In the genomic region with DNA sequence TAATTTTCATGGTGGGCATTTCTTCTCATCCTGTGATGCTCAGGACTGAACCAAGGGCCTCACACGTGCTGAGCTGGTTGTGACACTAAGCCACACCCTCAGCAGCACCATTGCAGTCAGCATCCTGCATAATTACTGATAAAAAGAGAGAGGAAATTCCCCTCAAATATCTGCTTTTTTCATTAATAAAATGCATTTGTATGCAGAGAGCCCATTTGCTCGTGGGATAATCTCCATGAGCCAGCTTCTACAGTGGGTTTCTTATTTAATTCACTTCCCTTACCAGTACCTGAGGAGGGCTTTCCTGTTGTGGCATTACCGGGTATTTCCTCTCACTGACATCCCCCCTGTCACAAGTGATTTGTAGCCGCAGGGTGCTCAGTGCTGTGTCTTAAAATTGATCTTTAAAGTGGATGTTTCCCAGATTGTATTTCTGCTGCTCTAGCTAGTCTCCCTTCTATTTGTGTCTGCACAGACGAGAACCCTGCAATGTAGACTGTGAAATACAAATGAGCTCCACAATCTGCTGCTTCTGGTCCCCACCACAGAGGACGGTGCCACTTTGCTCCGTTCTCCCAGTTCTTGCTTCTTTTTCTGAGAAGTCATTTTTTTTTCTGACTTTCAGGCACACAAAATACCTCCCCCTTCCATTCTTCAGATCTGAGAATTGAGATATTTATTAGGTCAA, we compare ENCODE assay signal across 17 mouse cellular contexts. TPM values are rescaled to one million over a fixed set of nuclear protein-coding genes. Genes with fewer than 3 reads are reported as not detected.
DNase-seq lines count a peak whose midpoint lies in the region; ATAC-seq and TF ChIP-seq lines count a peak whose summit lies in the region.
"Had no signal": no experiment of that assay in that cellular context is flagged by ENCODE, and none has a peak within 500 bp of the region (broad histone marks: within the 10 kb centered on the region; RNA-seq: fewer than 3 reads in every experiment).

No protein-coding gene starts in this region.

- no peak for ATAC-seq in liver, postnatal 0 days
- ATAC-seq in hematopoietic stem cell, adult 5-6 weeks (replicated peaks in 1 of 2; ENCODE audit: insufficient read depth in 1 of 2, low FRiP score in 2 of 2, low TSS enrichment in 1 of 2, low read depth in 1 of 2, poor library complexity in 2 of 2, severe bottlenecking in 2 of 2) = peak; percentile 67 to 82
- no peak for ATAC-seq in midbrain, postnatal 0 days (ENCODE audit: low FRiP score)

- H3K9ac ChIP-seq in liver, postnatal 0 days (replicated peaks) = no peak overlapping the region
- no peak overlapping the region for H3K9ac ChIP-seq in midbrain, postnatal 0 days (replicated peaks; ENCODE audit: low read length, poor library complexity, severe bottlenecking)
- H3K9ac ChIP-seq: hindbrain, embryonic 15.5 days; limb, embryonic 13.5 days; neural tube, embryonic 12.5 days had no signal

- no peak overlapping the region for H3K4me3 ChIP-seq in liver, postnatal 0 days (ENCODE audit: low read depth, low read length)
- H3K4me3 ChIP-seq in midbrain, postnatal 0 days (ENCODE audit: low read depth, low read length) = no peak overlapping the region
- no peak overlapping the region for H3K4me3 ChIP-seq in limb, embryonic 10.5 days
- H3K4me3 ChIP-seq: heart, adult 2 months; hindbrain, embryonic 15.5 days; limb, embryonic 13.5 days; neural tube, embryonic 12.5 days had no signal

- H3K27me3 ChIP-seq in liver, postnatal 0 days (ENCODE audit: insufficient read depth, low read length) = no peaks in the 10 kb centered on the region
- H3K27me3 ChIP-seq in midbrain, postnatal 0 days (ENCODE audit: insufficient read depth, low read length) = no peaks in the 10 kb centered on the region
- H3K27me3 ChIP-seq in limb, embryonic 10.5 days (ENCODE audit: low read depth, poor library complexity, severe bottlenecking) = no peaks in the 10 kb centered on the region
- H3K27me3 ChIP-seq: hindbrain, embryonic 15.5 days; limb, embryonic 13.5 days; neural tube, embryonic 12.5 days had no signal

- H3K27ac ChIP-seq in liver, postnatal 0 days (ENCODE audit: low read depth) = no peak overlapping the region
- peak overlapping the region; percentile 59 for H3K27ac ChIP-seq in midbrain, postnatal 0 days (ENCODE audit: low read depth, low read length)
- H3K27ac ChIP-seq in limb, embryonic 10.5 days = no peak overlapping the region
- H3K27ac ChIP-seq: heart, adult 2 months; hindbrain, embryonic 15.5 days; limb, embryonic 13.5 days; neural tube, embryonic 12.5 days had no signal

- no peak for TF ChIP-seq CTCF in liver, postnatal 0 days (IDR thresholded peaks at IDR 0.05; ENCODE audit: low read depth)
- TF ChIP-seq CTCF in midbrain, postnatal 0 days (IDR thresholded peaks at IDR 0.05) = no peak

- TF ChIP-seq EP300 in liver, postnatal 0 days (IDR thresholded peaks at IDR 0.05; ENCODE audit: low read depth) = no peak

- WGBS in liver, postnatal 0 days (ENCODE audit: insufficient replicate concordance) = 21% methylated on average over 7 of the region's 7 CpGs
- 18% methylated on average over 7 of the region's 7 CpGs for WGBS in midbrain, postnatal 0 days
- WGBS in limb, embryonic 10.5 days = 43% methylated on average over 7 of the region's 7 CpGs

- peak; percentile 10 for DNase-seq in liver
- DNase-seq in liver, postnatal 0 days = no peak
- peak; percentile 57 for DNase-seq in MEL-GATA-1-ER (ENCODE audit: extremely low read depth, low read depth)
- no peak for DNase-seq in midbrain, postnatal 0 days (ENCODE audit: low spot score)
- DNase-seq in ovary, postnatal 14 days (ENCODE audit: low spot score) = no peak
- DNase-seq in limb, embryonic 10.5 days (ENCODE audit: low spot score) = no peak
- DNase-seq: cerebellum, postnatal 14 days; heart, adult 2 months; lung, postnatal 36 days; thymus, adult 2 months had no signal

- no peaks in the 10 kb centered on the region for H3K36me3 ChIP-seq in liver, postnatal 0 days (replicated peaks; ENCODE audit: insufficient read depth, low read length)
- H3K36me3 ChIP-seq in midbrain, postnatal 0 days (ENCODE audit: insufficient read depth, low read length) = no peaks in the 10 kb centered on the region
- no peaks in the 10 kb centered on the region for H3K36me3 ChIP-seq in limb, embryonic 10.5 days
- H3K36me3 ChIP-seq: hindbrain, embryonic 15.5 days; limb, embryonic 13.5 days; neural tube, embryonic 12.5 days had no signal

- H3K9me3 ChIP-seq in liver, postnatal 0 days (ENCODE audit: low read length) = 0 out of 2 replicates have a peak, but pooled peaks cover 2% of the 10 kb centered on the region
- H3K9me3 ChIP-seq in midbrain, postnatal 0 days (ENCODE audit: low read length) = no peaks in the 10 kb centered on the region
- H3K9me3 ChIP-seq in limb, embryonic 10.5 days (replicated peaks) = no peaks in the 10 kb centered on the region
- H3K9me3 ChIP-seq: hindbrain, embryonic 15.5 days; neural tube, embryonic 12.5 days had no signal

- no peak overlapping the region for H3K4me2 ChIP-seq in liver, postnatal 0 days (ENCODE audit: low read depth, low read length)
- H3K4me2 ChIP-seq in midbrain, postnatal 0 days (ENCODE audit: low read depth, low read length, poor library complexity, severe bottlenecking) = no peak overlapping the region
- H3K4me2 ChIP-seq: hindbrain, embryonic 15.5 days; limb, embryonic 13.5 days; neural tube, embryonic 12.5 days had no signal

- peaks cover 3% of the 10 kb centered on the region for H3K4me1 ChIP-seq in liver, postnatal 0 days (ENCODE audit: insufficient read depth)
- 0 out of 2 replicates have a peak, but pooled peaks cover 3% of the 10 kb centered on the region for H3K4me1 ChIP-seq in midbrain, postnatal 0 days (ENCODE audit: insufficient read depth, low read length)
- H3K4me1 ChIP-seq in limb, embryonic 10.5 days = peaks cover 11% of the 10 kb centered on the region
- H3K4me1 ChIP-seq: hindbrain, embryonic 15.5 days had no signal

RNA-seq across cellular contexts. Expression of gene Glrp1, which starts 43.8 kb away (rescaled TPM):
- polyA plus RNA-seq in liver, postnatal 0 days (2015; fragmentation: Nextera tagmentation; extraction: Ambion mirVana) = 0.08 and 0.11 TPM in 2 replicates
- 0.99 and 3.3 TPM in 2 replicates for total RNA-seq in hematopoietic stem cell, adult 5-6 weeks (2017)
- total RNA-seq in midbrain, postnatal 0 days (2014; rRNA removed) = not detected in 2 replicates
- 0.07 TPM in 1 of 2 replicates, not detected in the other for polyA plus RNA-seq in midbrain, postnatal 0 days (2015; fragmentation: Nextera tagmentation; extraction: Ambion mirVana)
- not detected in 2 replicates for polyA plus RNA-seq in limb, embryonic 10.5 days (2016; fragmentation: Nextera tagmentation; extraction: Ambion mirVana)
- total RNA-seq: layer of hippocampus, postnatal 10 days had no signal
- polyA plus RNA-seq: embryonic facial prominence, embryonic 14.5 days; hindbrain, embryonic 15.5 days; kidney, embryonic 16.5 days; limb, embryonic 13.5 days; neural tube, embryonic 12.5 days had no signal

Comparison
In these comparisons a context has a peak if more than half of its experiments do, and no peak if none do; other contexts are left out.
1. DNase-seq: peak in liver (single experiment) and MEL-GATA-1-ER (single experiment); none in liver, postnatal 0 days (single experiment), midbrain, postnatal 0 days (single experiment), ovary, postnatal 14 days (single experiment) and limb, embryonic 10.5 days (single experiment).
2. ATAC-seq: peak in hematopoietic stem cell, adult 5-6 weeks (2 of 2); none in liver, postnatal 0 days (single experiment) and midbrain, postnatal 0 days (single experiment).